Mouse (Mus musculus) gastrocnemius, adult 2 months (tissue): Measurements from ENCODE around the gene Olfr1555-ps1. TPM values are rescaled to one million over a fixed set of nuclear protein-coding genes. Genes with fewer than 3 reads are reported as not detected.
A peak's percentile ranks its signal among the peaks of the same experiment; 100 is the strongest.
"Not testable (repeated sequence)": the region's sequence is repeated elsewhere in the genome, so short reads cannot be mapped to it uniquely, and the experiment has no call there.

Experiments
- DNase-seq: peaks from one replicate; pipeline ENCODE4 v3.0.0; 2022
- H3K27ac ChIP-seq: fragments of 200-600 bp; 2 replicates; pipeline ENCODE4 v1.8.1; 2022; ENCODE audit warnings: mild to moderate bottlenecking
- H3K4me3 ChIP-seq: fragments of 200-600 bp; 2 replicates; pipeline ENCODE4 v1.8.1; 2022; ENCODE audit warnings: mild to moderate bottlenecking, moderate library complexity
- CTCF ChIP-seq: fragments of 200-600 bp; IDR thresholded peaks from 2 replicates; pipeline ENCODE4 v1.8.1; 2022; ENCODE audit warnings: antibody characterized with exemption, mild to moderate bottlenecking, moderate library complexity
- intact Hi-C: fragments of 180-260 bp; cut with DNase I; formaldehyde crosslinking; loops from one replicate; pipeline ENCODE4 v1.15.1; 2025
- long read RNA-seq, 2 experiments: library from polyadenylated mRNA; stranded (forward); transcript quantifications; one replicate each; pipeline ENCODE4 v2.0.0; 2021
- total RNA-seq, 2 experiments: library from RNA; stranded (reverse); gene quantifications; 2 replicates each; pipeline ENCODE4 v1.2.3; 2021

The Olfr1555-ps1 gene
- not detected for total RNA-seq
- long read RNA-seq, experiment 1: 0 reads
- long read RNA-seq, experiment 2: 0 reads

GRCm38 (mm10) chr19:12170062-12170599 lies at the start of gene Olfr1555-ps1:
Gene Olfr1555-ps1, minus strand, starts transcription at chr19:12170112.
- H3K27ac ChIP-seq, DNase-seq, intact Hi-C loops, H3K4me3 ChIP-seq: not testable (repeated sequence)

- H3K27ac ChIP-seq: no peak within 1 kb of the TSS
- intact Hi-C loops: no loop called here
- DNase-seq: no peak
- no peak within 1 kb of the TSS for H3K4me3 ChIP-seq
- TF ChIP-seq CTCF: no peak
Observed at GRCm38 (mm10) chr19:12200334-12200733, 30.4 kb upstream of the Olfr1555-ps1 start, which contains the start of gene Olfr1431. Gene Olfr1431, plus strand, starts transcription at chr19:12200634.

DNA sequence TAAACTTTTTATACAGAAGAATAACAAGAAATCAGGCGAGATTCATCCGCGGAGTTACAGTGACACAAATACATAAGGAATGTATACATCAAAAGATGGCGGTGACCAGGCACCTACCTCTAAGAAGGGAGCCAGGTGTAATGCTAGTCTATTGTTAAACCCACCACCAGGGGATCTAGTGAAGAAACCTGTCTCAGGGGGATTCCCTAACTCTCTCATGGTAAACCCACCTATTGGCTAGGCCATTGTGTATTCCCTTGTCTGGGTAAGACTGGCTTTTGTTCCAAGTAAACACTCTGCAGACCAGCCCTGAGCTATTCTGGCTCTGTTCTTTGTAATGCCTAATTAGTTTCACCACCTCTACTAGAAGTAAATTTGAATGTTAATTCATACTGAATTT lies 29.2 kb upstream of the Olfr1555-ps1 start:
- H3K4me3 ChIP-seq, H3K27ac ChIP-seq, intact Hi-C loops, DNase-seq: not testable (repeated sequence)

DNA sequence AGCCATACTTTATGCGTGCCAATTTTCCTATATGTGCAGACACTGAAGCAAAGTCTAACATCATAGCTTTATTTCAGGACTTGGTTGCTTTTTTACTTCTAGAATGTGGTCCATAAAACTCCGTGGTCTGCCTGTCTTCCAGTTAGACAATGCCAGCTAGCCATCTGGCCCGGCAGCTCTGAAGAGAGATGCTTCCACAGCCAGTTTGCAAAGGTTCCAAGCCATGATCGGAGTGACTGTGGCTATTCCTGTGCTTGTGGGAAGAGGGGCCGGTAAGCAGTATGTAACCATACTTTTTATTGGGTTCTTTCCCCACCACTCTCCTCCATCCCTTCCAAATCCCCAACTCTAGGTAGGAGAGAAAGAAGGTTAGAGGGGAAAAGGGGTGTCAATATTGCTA lies 5.5 kb upstream of the Olfr1555-ps1 start:
- H3K4me3 ChIP-seq, intact Hi-C loops, H3K27ac ChIP-seq, DNase-seq: not testable (repeated sequence)

DNA sequence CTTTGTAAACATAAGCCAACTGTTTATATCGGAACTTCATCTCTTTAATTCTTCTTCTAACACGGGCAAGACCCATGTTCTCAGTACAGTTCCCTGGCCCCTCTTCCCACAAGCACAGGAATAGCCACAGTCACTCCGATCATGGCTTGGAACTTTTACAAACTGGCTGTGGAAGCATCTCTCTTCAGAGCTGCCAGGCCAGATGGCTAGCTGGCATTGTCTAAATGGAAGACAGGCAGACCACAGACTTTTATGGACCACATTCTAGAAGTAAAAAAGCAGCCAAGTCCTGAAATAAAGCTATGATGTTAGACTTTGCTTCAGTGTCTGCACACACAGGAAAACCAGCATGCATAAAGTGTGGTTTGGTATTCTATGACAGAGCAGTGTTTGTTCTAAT lies 24.5 kb downstream of the Olfr1555-ps1 start:
- intact Hi-C loops: no loop called here
- no peak overlapping the region for H3K4me3 ChIP-seq

DNA sequence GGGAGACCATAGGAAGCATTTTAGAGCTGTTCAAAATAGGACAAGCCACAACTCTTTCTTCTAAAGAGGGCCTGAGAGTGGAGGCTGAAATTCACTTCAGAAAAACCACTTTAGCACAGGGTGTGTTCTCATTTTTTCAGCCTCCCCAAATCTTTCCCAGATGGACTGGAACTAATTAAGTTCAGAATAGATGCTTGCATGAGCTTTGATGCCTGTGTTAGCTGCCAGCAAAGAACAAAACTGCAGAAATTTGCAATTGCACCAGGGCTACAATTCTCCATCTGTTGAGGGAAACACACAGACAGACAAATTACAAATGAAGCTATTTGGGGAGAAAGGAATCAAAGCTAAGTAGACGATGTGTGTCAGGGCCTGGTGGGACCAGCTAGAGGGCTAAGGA lies 26.6 kb downstream of the Olfr1555-ps1 start:
- intact Hi-C loops: no loop called here
- no peak for DNase-seq
- no peak for TF ChIP-seq CTCF
- H3K27ac ChIP-seq: peak overlapping the region; percentile 49
- no peak overlapping the region for H3K4me3 ChIP-seq

More for the DNA sequence above, 24.5 kb downstream of the Olfr1555-ps1 start:
- TF ChIP-seq CTCF: no peak
- H3K27ac ChIP-seq: no peak overlapping the region
- no peak for DNase-seq

DNA sequence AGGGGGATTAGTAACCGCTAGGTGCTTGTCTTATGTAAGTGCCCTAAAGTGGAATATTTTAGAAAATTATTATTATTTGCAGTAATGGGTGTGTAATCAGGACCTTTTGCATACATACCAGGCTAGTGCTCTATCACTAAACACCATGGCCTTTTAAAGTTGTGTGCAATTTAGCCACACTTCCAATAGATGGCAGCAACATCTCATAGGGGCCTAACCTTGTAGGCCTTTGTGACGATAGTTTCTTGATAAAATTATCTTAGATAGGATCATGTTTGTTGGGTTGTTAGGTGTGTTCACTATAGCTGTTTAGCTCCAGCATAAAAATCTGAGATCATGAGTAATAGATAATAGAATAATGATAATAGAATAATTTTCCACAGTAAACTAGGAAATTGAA lies 35.6 kb downstream of the Olfr1555-ps1 start:
- DNase-seq: no peak
- H3K4me3 ChIP-seq: no peak overlapping the region
- H3K27ac ChIP-seq: no peak overlapping the region
- peak; percentile 58 for TF ChIP-seq CTCF
- intact Hi-C loops: no loop called here

DNA sequence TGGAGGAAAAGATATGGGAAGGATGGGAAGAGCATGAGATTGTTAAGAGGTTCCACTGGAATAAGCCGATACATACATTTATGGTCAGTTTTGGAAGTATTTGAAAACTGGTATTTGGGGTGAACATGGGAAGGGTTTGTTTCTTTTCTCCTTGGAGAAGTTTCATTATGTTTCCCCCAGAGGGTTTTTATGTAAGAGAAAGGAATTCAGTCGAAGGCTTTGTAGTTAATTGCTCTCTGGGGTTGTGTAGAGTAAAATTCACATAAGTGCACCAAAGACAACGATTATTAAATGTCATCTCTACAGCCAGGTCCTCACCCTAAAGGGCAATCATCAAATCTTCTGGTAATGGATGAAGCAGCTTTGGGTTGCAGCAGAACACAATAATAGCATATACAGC lies 46.8 kb downstream of the Olfr1555-ps1 start, which contains the start of gene Olfr76:
Gene Olfr76, minus strand, starts transcription at position 101 of the 400 bp plus-strand sequence.
- DNase-seq: no peak
- Histone ChIP-seq H3K27ac (no peak within 1 kb of the TSS), H3K4me3 (no peak within 1 kb of the TSS)
- intact Hi-C loops: no loop called here
- TF ChIP-seq CTCF: no peak

GRCm38 (mm10) chr19:12116464-12116863 lies 53.4 kb downstream of the Olfr1555-ps1 start:
- Histone ChIP-seq H3K4me3 (no peak overlapping the region), H3K27ac (no peak overlapping the region)
- intact Hi-C loops: no loop called here
- no peak for TF ChIP-seq CTCF
- DNase-seq: no peak

DNA sequence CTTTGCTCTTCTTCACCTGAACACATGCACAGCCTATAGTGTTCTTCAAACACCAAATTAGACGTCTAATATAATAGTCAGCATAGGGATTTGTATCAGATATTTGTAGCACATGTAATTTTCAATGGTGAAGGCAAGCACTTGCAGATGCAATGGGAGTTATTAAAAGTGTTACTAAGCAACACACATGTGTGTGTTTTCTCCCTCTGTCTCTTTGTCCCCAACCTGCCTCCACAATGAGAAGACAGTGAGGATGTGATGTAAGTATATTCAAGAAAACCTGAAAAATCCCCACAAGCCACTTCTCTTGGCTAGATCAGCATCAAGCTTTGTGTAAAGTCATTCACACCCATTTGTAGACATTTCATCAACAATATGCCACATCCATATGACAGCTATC lies 54.1 kb downstream of the Olfr1555-ps1 start, which contains the start of gene Olfr1428:
Gene Olfr1428, minus strand, starts transcription at position 101 of the 400 bp plus-strand sequence.
- intact Hi-C loops: no loop called here
- no peak for TF ChIP-seq CTCF
- DNase-seq: no peak
- H3K27ac ChIP-seq: no peak within 1 kb of the TSS
- H3K4me3 ChIP-seq: no peak within 1 kb of the TSS

Other genes starting within 250 kb of the Olfr1555-ps1 start
- gene Osbp, start 204.2 kb downstream of the Olfr1555-ps1 start, total RNA-seq: 10 to 100 TPM; 54.3 to 62.9 TPM
- not detected for gene Olfr1423, start 128.8 kb downstream of the Olfr1555-ps1 start, total RNA-seq
- gene Olfr1424, start 107.4 kb downstream of the Olfr1555-ps1 start, total RNA-seq: not detected
- not detected for gene Olfr1425, start 92.4 kb downstream of the Olfr1555-ps1 start, total RNA-seq
- gene Olfr1426, start 78.1 kb downstream of the Olfr1555-ps1 start, total RNA-seq: not detected
- gene Olfr1427, start 66.8 kb downstream of the Olfr1555-ps1 start, total RNA-seq: not detected
- gene Olfr1428, start 54.2 kb downstream of the Olfr1555-ps1 start, total RNA-seq: not detected
- not detected for gene Olfr76, start 46.9 kb downstream of the Olfr1555-ps1 start, total RNA-seq
- not detected for gene Olfr1431, start 30.5 kb upstream of the Olfr1555-ps1 start, total RNA-seq
- not detected for gene Olfr1432, start 62.5 kb upstream of the Olfr1555-ps1 start, total RNA-seq
- gene Olfr262, start 71.5 kb upstream of the Olfr1555-ps1 start, total RNA-seq: not detected
- gene Olfr235, start 90.9 kb upstream of the Olfr1555-ps1 start, total RNA-seq: not detected
- not detected for gene Olfr1434, start 109.7 kb upstream of the Olfr1555-ps1 start, total RNA-seq
- not detected for gene Olfr1436, start 129.0 kb upstream of the Olfr1555-ps1 start, total RNA-seq
- not detected for gene Olfr1437, start 155.0 kb upstream of the Olfr1555-ps1 start, total RNA-seq
- gene Olfr1438-ps1, start 165.8 kb upstream of the Olfr1555-ps1 start, total RNA-seq: not detected
- gene Olfr1440, start 217.2 kb upstream of the Olfr1555-ps1 start, total RNA-seq: not detected
- not detected for gene Olfr1441, start 247.3 kb upstream of the Olfr1555-ps1 start, total RNA-seq